Mouse (Mus musculus) G1E (cell line): ENCODE data around the gene Ace2. TPM values are rescaled to one million over a fixed set of nuclear protein-coding genes. Genes with fewer than 3 reads are reported as not detected.

Experiments used
- ATAC-seq: 2 replicates; pipeline ENCODE4 v1.8.0; 2016; ENCODE audit warnings: mild to moderate bottlenecking; ENCODE audit not compliant: insufficient number of reproducible peaks, poor library complexity, low FRiP score, severe bottlenecking; ENCODE audit errors: extremely low read depth
- DNase-seq: peaks from one replicate; pipeline ENCODE4 v3.0.0; 2012; ENCODE audit warnings: low spot score
- H3K27me3 ChIP-seq: 2 replicates; pipeline ENCODE4 v1.6.1; 2012; ENCODE audit warnings: mild to moderate bottlenecking, low read length, inconsistent platforms; ENCODE audit not compliant: insufficient read depth
- H3K36me3 ChIP-seq: replicated peaks from 2 replicates; pipeline ENCODE3; 2012; ENCODE audit warnings: mild to moderate bottlenecking, inconsistent platforms
- H3K4me1 ChIP-seq: 2 replicates; pipeline ENCODE4 v1.6.1; 2012; ENCODE audit warnings: low read depth, low read length, inconsistent platforms, mixed read lengths; ENCODE audit not compliant: insufficient read depth
- H3K4me3 ChIP-seq: 2 replicates; pipeline ENCODE4 v1.5.1; 2012; ENCODE audit warnings: low read depth, mild to moderate bottlenecking, inconsistent platforms, low read length, moderate library complexity, mixed read lengths
- H3K9me3 ChIP-seq: replicated peaks from 2 replicates; pipeline ENCODE4 v1.6.1; 2012; ENCODE audit warnings: inconsistent platforms
- CTCF ChIP-seq: IDR thresholded peaks from 2 replicates; pipeline ENCODE4 v1.5.1; 2012; ENCODE audit warnings: low read depth, low read length, inconsistent platforms, mixed read lengths
- GATA1 ChIP-seq: IDR thresholded peaks from 2 replicates; pipeline ENCODE4 v1.6.1; 2012; ENCODE audit warnings: borderline replicate concordance, low read length, inconsistent platforms, mixed read lengths
- GATA2 ChIP-seq: IDR thresholded peaks from 2 replicates; pipeline ENCODE4 v1.6.1; 2012; ENCODE audit warnings: low read depth, low read length, inconsistent platforms, borderline replicate concordance
- POLR2AphosphoS5 ChIP-seq: IDR thresholded peaks from 2 replicates; pipeline ENCODE4 v1.6.1; 2012; ENCODE audit warnings: low read depth, low read length, inconsistent platforms; ENCODE audit not compliant: insufficient replicate concordance
- TAL1 ChIP-seq: conservative IDR thresholded peaks from 2 replicates; pipeline ENCODE4 v1.6.1; 2012; ENCODE audit warnings: low read depth, low read length, inconsistent platforms, mixed read lengths
- polyA plus RNA-seq: library from polyadenylated mRNA; stranded (reverse); fragments of >175 nt; gene quantifications from 2 replicates; pipeline ENCODE4 v1.2.3, GENCODE M21; 2012
- total RNA-seq, 2 experiments: library from RNA; stranded (forward) in 1 of 2; stranded (reverse) in 1 of 2; fragments of 200-1000 nt in 1 of 2; fragments of >200 nt in 1 of 2; fragmentation: Nextera tagmentation in 1 of 2; gene quantifications; 2 replicates each; pipeline ENCODE4 v1.2.3; 2014 to 2017

Ace2 gene
- total and polyA plus RNA-seq, 3 experiments: 0.05 TPM; not detected in 2

DNA sequence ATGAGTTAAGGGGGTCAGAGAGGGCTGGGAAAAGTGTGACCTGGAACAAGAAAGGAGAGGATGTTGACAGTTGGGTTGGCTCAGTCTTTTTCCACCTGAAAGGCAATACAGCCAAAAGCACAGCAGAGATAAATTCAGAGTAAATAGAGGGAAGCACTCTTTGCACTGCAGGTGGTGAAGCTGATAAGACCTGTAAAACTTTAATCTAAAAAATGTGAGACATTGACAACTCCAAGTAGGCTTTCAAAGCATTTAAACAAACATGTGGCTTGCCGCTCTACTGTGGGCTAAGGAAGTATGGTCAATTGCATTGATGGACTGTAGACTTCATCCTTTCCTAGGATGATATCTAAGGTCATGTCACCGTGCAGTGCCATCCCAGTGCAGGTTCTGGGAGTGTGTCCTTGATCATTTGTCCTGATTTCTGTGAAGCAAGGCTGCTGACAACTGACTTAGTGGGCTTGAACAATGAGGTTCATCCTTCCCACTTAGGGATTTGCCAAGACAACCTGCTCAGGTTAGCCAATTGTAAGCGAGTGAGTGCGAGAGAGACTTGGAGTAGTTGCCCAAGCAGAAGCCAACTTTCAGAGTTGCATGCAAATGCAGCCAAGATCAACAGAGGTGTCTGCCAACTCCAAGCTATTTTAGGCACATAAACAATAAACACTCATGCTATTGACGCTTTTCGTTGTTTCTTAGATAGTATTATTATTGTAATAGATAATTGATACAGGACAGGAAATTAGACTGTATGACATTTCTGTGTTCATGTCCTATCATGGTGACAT lies 6.5 kb downstream of the Ace2 start:
- no peak for TF ChIP-seq CTCF
- TF ChIP-seq POLR2AphosphoS5: no peak
- no peak for TF ChIP-seq GATA1
- TF ChIP-seq TAL1: peak; percentile 83
- no peak for TF ChIP-seq GATA2
- peak; percentile 92 for ATAC-seq
- no peaks in the 10 kb centered on the region for H3K9me3 ChIP-seq

DNA sequence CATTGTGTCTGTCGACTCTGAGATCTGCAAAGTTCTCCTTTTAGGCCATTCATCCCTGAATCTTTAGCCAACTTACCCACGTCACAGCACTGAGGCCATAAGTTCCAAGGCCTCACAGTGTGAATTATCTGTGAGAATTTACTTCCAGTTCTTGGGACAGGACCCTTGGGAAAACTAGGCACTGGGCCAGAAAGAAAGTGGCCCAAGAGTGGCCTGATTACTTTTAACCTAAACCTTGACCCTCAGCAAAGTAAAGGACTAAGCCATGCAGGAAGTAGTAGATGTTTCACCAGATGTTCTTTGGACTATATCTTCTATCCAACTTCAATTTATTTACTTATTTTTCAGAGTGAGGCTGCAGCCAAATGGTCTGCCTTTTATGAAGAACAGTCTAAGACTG lies 13.6 kb downstream of the Ace2 start:
- H3K9me3 ChIP-seq: no peaks in the 10 kb centered on the region
- TF ChIP-seq TAL1 (no peak), POLR2AphosphoS5 (no peak)
- no peak overlapping the region for H3K4me3 ChIP-seq
- peaks cover 2% of the 10 kb centered on the region; the same call in 1 of the 2 replicates for H3K4me1 ChIP-seq
- DNase-seq (no peak), ATAC-seq (no peak)
- no peaks in the 10 kb centered on the region for H3K27me3 ChIP-seq
- H3K36me3 ChIP-seq: no peaks in the 10 kb centered on the region

More for the DNA sequence above, 6.5 kb downstream of the Ace2 start:
- Histone ChIP-seq H3K4me1 (peaks cover 21% of the 10 kb centered on the region), H3K27me3 (no peaks in the 10 kb centered on the region), H3K4me3 (no peak overlapping the region), H3K36me3 (no peaks in the 10 kb centered on the region)
- peak; percentile 9 for DNase-seq

DNA sequence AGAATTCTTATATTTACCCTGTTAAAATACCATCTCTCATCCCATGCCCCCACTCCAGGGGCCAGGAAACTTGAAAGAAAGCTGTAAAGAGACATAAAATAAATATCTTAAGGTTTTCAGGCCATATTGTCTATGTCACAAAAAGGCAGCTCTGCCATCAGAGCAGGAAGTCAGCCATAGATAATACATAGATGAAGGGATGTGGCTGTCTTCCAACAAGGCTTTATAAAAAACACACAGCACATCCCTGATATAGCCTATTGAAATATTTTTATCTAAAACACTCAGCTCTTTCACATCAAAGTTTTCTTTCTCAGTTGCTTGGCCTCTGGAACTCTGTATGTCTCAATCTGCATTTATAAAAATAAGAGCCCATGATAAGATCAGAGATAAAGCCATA lies 14.5 kb downstream of the Ace2 start:
- no peak for DNase-seq
- peaks cover 2% of the 10 kb centered on the region; the same call in 1 of the 2 replicates for H3K4me1 ChIP-seq
- H3K9me3 ChIP-seq: no peaks in the 10 kb centered on the region
- no peaks in the 10 kb centered on the region for H3K36me3 ChIP-seq
- no peak overlapping the region for H3K4me3 ChIP-seq
- TF ChIP-seq TAL1 (no peak), GATA1 (no peak), CTCF (no peak), POLR2AphosphoS5 (no peak), GATA2 (no peak)
- H3K27me3 ChIP-seq: no peaks in the 10 kb centered on the region
- ATAC-seq: no peak

- no peaks in the 10 kb centered on the region for H3K36me3 ChIP-seq
- no peak overlapping the region for H3K4me3 ChIP-seq
- DNase-seq (no peak), ATAC-seq (no peak)
- H3K27me3 ChIP-seq: no peaks in the 10 kb centered on the region
- peaks cover 2% of the 10 kb centered on the region; the same call in 1 of the 2 replicates for H3K4me1 ChIP-seq
- H3K9me3 ChIP-seq: no peaks in the 10 kb centered on the region
- TF ChIP-seq TAL1: no peak
Observed at GRCm38 (mm10) chrX:164154594-164154993, 15.5 kb downstream of the Ace2 start.

DNA sequence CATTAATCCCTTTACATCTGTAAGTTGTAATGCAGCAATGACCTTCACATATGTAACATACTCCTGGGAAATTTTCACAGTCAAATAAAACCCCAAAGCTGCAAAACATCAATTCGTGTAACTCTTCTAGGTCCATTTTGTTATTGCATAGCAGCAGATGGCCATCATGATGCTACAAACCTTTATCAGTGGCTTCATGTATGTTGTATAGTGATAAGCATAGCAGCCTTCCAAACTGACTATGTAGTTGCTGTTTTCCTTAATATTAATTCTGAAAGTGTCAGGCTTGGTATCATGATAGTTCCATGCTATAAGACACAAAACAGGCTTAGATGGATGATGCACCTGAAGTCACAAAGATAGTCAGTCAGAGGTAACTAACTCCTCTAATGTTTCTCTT lies 25.5 kb downstream of the Ace2 start:
- DNase-seq: no peak
- ATAC-seq: no peak; the same call in 1 of the 2 replicates
- Histone ChIP-seq H3K4me3 (no peak overlapping the region), H3K9me3 (no peaks in the 10 kb centered on the region), H3K36me3 (no peaks in the 10 kb centered on the region), H3K27me3 (no peaks in the 10 kb centered on the region), H3K4me1 (no peaks in the 10 kb centered on the region)
- no peak for TF ChIP-seq GATA1
- TF ChIP-seq TAL1: no peak
- no peak for TF ChIP-seq GATA2
- TF ChIP-seq CTCF: no peak

DNA sequence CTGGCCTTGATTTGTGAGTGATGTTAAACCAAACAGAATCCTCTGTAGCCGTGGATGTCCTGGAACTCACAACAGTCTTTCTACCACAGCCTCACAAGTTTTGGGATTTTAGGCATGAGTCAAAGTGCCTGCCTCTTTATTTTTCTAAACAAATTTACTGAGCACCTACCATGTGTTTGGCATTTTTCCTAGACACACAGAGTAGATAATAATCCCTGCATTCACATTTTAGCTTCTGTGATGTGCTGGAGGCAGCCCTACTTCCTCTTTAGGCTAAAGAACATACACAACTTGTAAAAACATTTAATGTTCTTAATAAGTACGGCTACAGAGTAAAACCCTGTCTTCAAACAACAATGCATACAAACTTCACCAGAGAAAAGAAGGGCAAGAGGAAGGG lies 31.9 kb downstream of the Ace2 start:
- Histone ChIP-seq H3K9me3 (no peaks in the 10 kb centered on the region), H3K27me3 (no peaks in the 10 kb centered on the region), H3K4me3 (no peak overlapping the region), H3K4me1 (peaks cover 22% of the 10 kb centered on the region), H3K36me3 (no peaks in the 10 kb centered on the region)
- no peak for DNase-seq
- no peak for ATAC-seq
- no peak for TF ChIP-seq POLR2AphosphoS5
- no peak for TF ChIP-seq CTCF
- TF ChIP-seq TAL1: no peak
- TF ChIP-seq GATA1: no peak
- no peak for TF ChIP-seq GATA2

DNA sequence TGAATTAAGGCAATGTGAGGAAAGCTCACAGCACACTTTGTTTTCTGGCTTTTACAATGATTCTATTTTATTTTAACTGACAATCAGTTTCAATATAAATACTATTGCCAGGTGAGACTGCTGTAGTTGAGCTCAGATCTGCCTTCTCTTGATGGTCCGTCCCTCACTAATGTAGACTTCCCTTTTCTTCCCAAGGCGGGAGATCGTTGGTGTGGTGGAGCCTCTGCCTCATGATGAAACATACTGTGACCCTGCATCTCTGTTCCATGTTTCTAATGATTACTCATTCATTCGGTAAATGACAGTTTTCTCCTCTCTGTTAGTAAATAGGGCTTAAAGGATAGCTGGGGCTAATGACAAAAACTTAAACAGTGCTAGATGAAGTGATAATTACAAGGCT lies 34.7 kb downstream of the Ace2 start:
- no peaks in the 10 kb centered on the region for H3K27me3 ChIP-seq
- TF ChIP-seq CTCF (no peak), POLR2AphosphoS5 (no peak), TAL1 (no peak), GATA2 (no peak), GATA1 (no peak)
- H3K4me1 ChIP-seq: peaks cover 27% of the 10 kb centered on the region
- ATAC-seq (no peak), DNase-seq (no peak)
- H3K4me3 ChIP-seq: no peak overlapping the region
- no peaks in the 10 kb centered on the region for H3K9me3 ChIP-seq
- no peaks in the 10 kb centered on the region for H3K36me3 ChIP-seq
